Mouse (Mus musculus): ENCODE data around the gene Fbxw7.

Gene Fbxw7

DNA sequence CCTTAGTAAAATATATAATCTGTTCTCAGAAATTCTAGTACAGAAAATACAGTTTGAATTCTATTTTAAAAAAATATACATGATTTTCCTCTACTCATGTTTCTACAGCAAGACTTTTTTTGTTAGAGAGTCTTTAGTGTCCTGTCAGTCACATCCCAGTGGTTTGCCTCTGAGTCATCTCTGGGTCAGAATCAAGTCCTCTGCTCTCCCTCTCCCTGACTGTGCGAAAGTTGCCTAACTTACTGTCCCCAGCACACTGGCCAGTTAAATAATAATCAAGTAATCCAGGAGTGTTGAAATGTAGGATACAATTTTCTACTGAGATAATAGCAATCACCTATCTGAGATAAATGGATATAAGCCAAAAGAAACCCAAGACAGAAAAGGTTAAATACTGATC lies 120.7 kb downstream of the Fbxw7 start:
- Histone ChIP-seq H3K27me3 (ENCODE audit: control insufficient read depth, insufficient read depth, low read length, poor library complexity, severe bottlenecking) (no peaks in the 10 kb centered on the region), H3K36me3 (ENCODE audit: control insufficient read depth, insufficient read depth, low read length, poor library complexity, severe bottlenecking) (no peaks in the 10 kb centered on the region)
- no peak for DNase-seq (ENCODE audit: low read depth, low spot score)

GRCm38 (mm10) chr3:84936252-84936651 lies 121.2 kb downstream of the Fbxw7 start:
- no peaks in the 10 kb centered on the region for H3K27me3 ChIP-seq (ENCODE audit: control insufficient read depth, insufficient read depth, low read length, poor library complexity, severe bottlenecking)
- no peaks in the 10 kb centered on the region for H3K36me3 ChIP-seq (ENCODE audit: control insufficient read depth, insufficient read depth, low read length, poor library complexity, severe bottlenecking)
- peak; percentile 37 for DNase-seq (ENCODE audit: low read depth, low spot score)

GRCm38 (mm10) chr3:84936956-84937355 lies 121.9 kb downstream of the Fbxw7 start:
- DNase-seq (ENCODE audit: low read depth, low spot score): no peak
- Histone ChIP-seq H3K27me3 (ENCODE audit: control insufficient read depth, insufficient read depth, low read length, poor library complexity, severe bottlenecking) (no peaks in the 10 kb centered on the region), H3K36me3 (ENCODE audit: control insufficient read depth, insufficient read depth, low read length, poor library complexity, severe bottlenecking) (no peaks in the 10 kb centered on the region)

DNA sequence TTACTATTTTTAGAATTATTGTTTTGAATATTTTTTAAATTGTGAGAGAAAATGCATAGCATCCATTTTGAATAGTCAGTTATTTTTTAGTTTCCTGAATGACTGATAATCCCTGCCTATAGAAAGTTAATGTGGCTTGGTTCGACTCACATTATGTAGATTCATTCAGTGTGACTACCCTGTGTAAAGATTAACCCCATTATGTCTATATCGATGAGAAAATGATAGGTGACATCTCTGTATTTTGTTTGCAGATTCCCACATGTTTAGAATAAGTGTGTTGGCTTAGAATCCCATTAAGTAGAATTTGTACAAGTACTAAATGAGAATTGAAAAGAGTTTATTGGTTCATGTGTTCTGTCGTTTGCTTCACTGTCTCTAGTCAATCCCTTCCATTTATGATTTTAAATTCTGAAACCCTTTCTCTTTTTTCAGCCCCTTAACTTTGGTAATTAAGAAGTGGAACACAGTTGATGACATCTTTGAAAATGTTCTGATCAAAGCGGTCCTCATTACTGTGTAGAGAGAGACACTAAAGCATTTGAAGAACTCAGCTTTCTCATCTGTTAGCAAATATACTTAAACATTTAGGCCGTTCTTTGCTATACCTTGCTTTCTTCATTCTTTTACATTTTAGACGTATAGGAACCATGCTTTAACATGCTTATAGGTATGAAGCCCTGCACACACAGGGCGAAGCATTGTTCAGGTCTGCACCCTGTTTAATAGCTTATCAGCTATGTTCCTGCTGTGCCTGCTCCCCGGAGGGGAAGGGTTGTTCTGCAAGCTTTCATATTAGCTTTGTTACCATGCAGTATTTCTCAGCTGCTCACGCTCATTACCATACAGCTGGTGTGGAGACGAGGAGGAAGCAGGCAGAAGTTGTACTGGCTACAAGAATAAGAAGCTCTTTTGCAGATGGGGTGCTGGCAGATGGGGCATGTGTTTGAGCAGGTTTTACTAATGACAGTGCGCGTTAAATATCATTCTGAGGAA lies 122.6 kb downstream of the Fbxw7 start:
- H3K27me3 ChIP-seq (ENCODE audit: control insufficient read depth, insufficient read depth, low read length, poor library complexity, severe bottlenecking): no peaks in the 10 kb centered on the region
- DNase-seq (ENCODE audit: low read depth, low spot score): no peak
- H3K36me3 ChIP-seq (ENCODE audit: control insufficient read depth, insufficient read depth, low read length, poor library complexity, severe bottlenecking): no peaks in the 10 kb centered on the region

GRCm38 (mm10) chr3:84944933-84945332 lies 129.9 kb downstream of the Fbxw7 start:
- H3K27me3 ChIP-seq (ENCODE audit: control insufficient read depth, insufficient read depth, low read length, poor library complexity, severe bottlenecking): no peaks in the 10 kb centered on the region
- no peaks in the 10 kb centered on the region for H3K36me3 ChIP-seq (ENCODE audit: control insufficient read depth, insufficient read depth, low read length, poor library complexity, severe bottlenecking)
- DNase-seq (ENCODE audit: low read depth, low spot score): peak; percentile 10

DNA sequence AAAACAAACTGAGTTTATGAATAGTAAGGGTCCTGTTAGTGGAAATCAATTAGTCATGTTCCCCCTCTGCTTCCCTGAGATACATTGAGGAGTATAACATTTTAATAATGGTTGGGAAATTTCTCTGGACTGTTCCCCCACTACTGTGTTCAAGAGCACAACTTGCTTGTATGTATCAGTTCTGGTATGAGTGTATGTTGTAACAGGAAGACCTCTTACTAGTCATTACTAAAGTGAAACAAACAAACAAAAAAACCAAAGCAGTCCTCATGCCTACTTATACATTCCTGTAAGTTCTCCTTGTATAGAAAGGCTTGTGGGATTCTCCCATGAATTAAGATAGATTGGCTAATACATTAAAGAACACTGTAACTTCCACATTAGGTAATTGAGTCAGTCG lies 131.3 kb downstream of the Fbxw7 start:
- H3K27me3 ChIP-seq (ENCODE audit: control insufficient read depth, insufficient read depth, low read length, poor library complexity, severe bottlenecking): no peaks in the 10 kb centered on the region
- no peaks in the 10 kb centered on the region for H3K36me3 ChIP-seq (ENCODE audit: control insufficient read depth, insufficient read depth, low read length, poor library complexity, severe bottlenecking)
- DNase-seq (ENCODE audit: low read depth, low spot score): no peak

DNA sequence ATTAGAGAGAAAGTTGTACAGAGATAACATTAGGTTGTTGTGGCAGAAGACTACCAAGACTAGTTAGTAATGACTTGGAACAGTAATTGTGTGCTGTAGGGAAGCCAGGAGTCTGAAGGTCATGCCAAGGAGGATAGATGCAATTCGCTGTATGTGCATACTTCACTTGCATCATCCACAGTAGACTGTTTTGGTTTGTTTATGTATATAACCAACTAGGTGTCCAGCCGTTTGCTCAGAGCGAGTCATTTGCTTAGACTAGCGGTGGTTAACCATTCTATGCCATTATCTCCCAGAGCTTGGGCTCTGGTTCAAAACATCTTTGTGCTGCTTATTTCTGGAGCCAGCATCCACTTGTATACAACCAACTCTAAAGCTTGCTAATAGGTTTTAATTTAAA lies 134.3 kb downstream of the Fbxw7 start:
- DNase-seq (ENCODE audit: low read depth, low spot score): no peak
- Histone ChIP-seq H3K27me3 (ENCODE audit: control insufficient read depth, insufficient read depth, low read length, poor library complexity, severe bottlenecking) (no peaks in the 10 kb centered on the region), H3K36me3 (ENCODE audit: control insufficient read depth, insufficient read depth, low read length, poor library complexity, severe bottlenecking) (no peaks in the 10 kb centered on the region)

- no peak for DNase-seq (ENCODE audit: low read depth, low spot score)
- Histone ChIP-seq H3K36me3 (ENCODE audit: control insufficient read depth, insufficient read depth, low read length, poor library complexity, severe bottlenecking) (0 out of 2 replicates have a peak, but pooled peaks cover 2% of the 10 kb centered on the region), H3K27me3 (ENCODE audit: control insufficient read depth, insufficient read depth, low read length, poor library complexity, severe bottlenecking) (no peaks in the 10 kb centered on the region)
These were observed 136.6 kb downstream of the Fbxw7 start for GRCm38 (mm10) chr3:84951698-84952097.

DNA sequence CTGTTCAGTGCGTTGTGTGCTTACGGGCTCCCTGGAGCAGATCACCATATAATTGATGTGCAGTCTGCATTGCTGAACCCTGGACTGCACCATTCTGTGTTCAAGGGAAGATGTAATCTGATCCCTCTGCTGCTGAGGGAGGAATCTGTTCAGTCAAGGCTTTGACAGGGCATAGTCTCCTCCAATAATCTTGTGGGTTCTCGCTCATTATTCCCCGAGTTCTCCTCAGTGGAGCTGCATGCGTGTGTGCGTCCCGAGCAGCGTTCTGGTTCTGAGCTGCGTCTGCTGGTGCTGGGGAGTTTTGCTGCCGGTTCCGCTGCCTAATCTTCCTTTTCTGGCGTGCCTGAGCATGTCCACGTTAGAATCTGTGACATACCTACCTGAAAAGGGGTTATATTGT lies 137.1 kb downstream of the Fbxw7 start:
- Histone ChIP-seq H3K36me3 (ENCODE audit: control insufficient read depth, insufficient read depth, low read length, poor library complexity, severe bottlenecking) (0 out of 2 replicates have a peak, but pooled peaks cover 2% of the 10 kb centered on the region), H3K27me3 (ENCODE audit: control insufficient read depth, insufficient read depth, low read length, poor library complexity, severe bottlenecking) (no peaks in the 10 kb centered on the region)
- no peak for DNase-seq (ENCODE audit: low read depth, low spot score)

- DNase-seq (ENCODE audit: low read depth, low spot score): no peak
- Histone ChIP-seq H3K27me3 (ENCODE audit: control insufficient read depth, insufficient read depth, low read length, poor library complexity, severe bottlenecking) (no peaks in the 10 kb centered on the region), H3K36me3 (ENCODE audit: control insufficient read depth, insufficient read depth, low read length, poor library complexity, severe bottlenecking) (0 out of 2 replicates have a peak, but pooled peaks cover 2% of the 10 kb centered on the region)
These were observed 137.6 kb downstream of the Fbxw7 start for GRCm38 (mm10) chr3:84952585-84953187.

- H3K27me3 ChIP-seq (ENCODE audit: control insufficient read depth, insufficient read depth, low read length, poor library complexity, severe bottlenecking): no peaks in the 10 kb centered on the region
- no peak for DNase-seq (ENCODE audit: low read depth, low spot score)
- peaks cover 2% of the 10 kb centered on the region; the same call in 1 of the 2 replicates for H3K36me3 ChIP-seq (ENCODE audit: control insufficient read depth, insufficient read depth, low read length, poor library complexity, severe bottlenecking)
These were observed 140.1 kb downstream of the Fbxw7 start for GRCm38 (mm10) chr3:84955011-84955775.

DNA sequence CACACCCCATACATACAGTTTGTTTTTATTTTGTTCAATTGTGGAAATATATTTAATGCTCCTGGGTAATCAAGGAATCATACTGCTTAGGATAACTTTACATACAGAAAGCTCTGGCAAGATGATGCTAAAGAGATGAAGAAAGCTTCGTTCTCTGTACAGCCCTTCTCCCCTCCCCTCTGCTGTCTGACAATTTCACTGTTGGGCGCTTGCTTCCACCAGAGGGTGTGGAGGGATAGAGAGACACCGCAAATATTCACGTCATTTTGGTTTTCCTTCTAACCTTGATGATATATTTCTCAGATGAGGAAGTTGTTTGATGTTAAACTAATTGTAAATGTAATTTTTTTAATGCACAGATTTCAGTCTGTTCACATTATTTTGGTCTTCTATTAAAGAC lies 140.8 kb downstream of the Fbxw7 start:
- Histone ChIP-seq H3K36me3 (ENCODE audit: control insufficient read depth, insufficient read depth, low read length, poor library complexity, severe bottlenecking) (peaks cover 2% of the 10 kb centered on the region; the same call in 1 of the 2 replicates), H3K27me3 (ENCODE audit: control insufficient read depth, insufficient read depth, low read length, poor library complexity, severe bottlenecking) (no peaks in the 10 kb centered on the region)
- DNase-seq (ENCODE audit: low read depth, low spot score): no peak

DNA sequence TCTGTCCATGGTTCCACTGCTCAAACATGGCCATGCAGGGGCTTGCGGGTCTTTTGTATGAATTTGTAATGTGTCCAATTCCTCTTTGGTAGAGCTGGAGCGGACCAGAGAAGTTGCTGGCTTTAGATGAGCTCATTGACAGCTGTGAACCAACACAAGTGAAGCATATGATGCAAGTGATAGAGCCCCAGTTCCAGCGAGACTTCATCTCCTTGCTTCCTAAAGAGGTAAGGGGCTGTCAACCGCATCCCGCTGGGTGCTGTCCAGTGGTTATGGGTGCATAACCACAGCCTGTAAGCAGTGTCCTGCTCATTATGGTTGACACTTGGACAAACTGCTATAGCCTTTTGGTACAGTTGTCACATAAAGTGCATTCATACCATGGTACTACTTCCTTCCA lies 150.1 kb downstream of the Fbxw7 start:
- no peaks in the 10 kb centered on the region for H3K27me3 ChIP-seq (ENCODE audit: control insufficient read depth, insufficient read depth, low read length, poor library complexity, severe bottlenecking)
- DNase-seq (ENCODE audit: low read depth, low spot score): no peak
- H3K36me3 ChIP-seq (ENCODE audit: control insufficient read depth, insufficient read depth, low read length, poor library complexity, severe bottlenecking): peaks cover 2% of the 10 kb centered on the region; the same call in 1 of the 2 replicates

DNA sequence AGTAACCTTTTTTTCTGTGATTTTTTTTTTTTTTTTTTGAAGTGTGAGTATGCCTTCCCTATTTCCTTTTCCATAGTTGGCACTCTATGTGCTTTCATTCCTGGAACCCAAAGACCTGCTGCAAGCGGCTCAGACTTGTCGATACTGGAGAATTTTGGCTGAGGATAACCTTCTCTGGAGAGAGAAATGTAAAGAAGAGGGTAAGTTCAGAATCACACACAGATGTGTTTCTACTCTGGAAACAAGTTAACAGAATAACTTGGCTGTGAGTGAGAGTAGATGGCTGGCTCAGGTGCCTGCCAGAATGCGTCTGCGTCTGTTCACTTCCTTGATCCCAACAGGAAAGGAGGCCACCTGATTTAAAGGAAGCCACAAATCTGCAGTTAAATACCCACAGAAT lies 152.3 kb downstream of the Fbxw7 start:
- no peaks in the 10 kb centered on the region for H3K27me3 ChIP-seq (ENCODE audit: control insufficient read depth, insufficient read depth, low read length, poor library complexity, severe bottlenecking)
- peaks cover 8% of the 10 kb centered on the region for H3K36me3 ChIP-seq (ENCODE audit: control insufficient read depth, insufficient read depth, low read length, poor library complexity, severe bottlenecking)
- DNase-seq (ENCODE audit: low read depth, low spot score): no peak
